Mouse (Mus musculus) kidney, adult 2 months (tissue): ENCODE data around the gene Pxdn. TPM values are rescaled to one million over a fixed set of nuclear protein-coding genes. Genes with fewer than 3 reads are reported as not detected.

ENCODE experiments used
- DNase-seq: peaks from one replicate; pipeline ENCODE4 v3.0.0; 2021
- H3K27ac ChIP-seq: fragments of 200-500 bp; 2 replicates; pipeline ENCODE4 v1.5.1; 2012; ENCODE audit warnings: low read depth, low read length, control low read depth, inconsistent platforms; ENCODE audit not compliant: insufficient read depth
- H3K27me3 ChIP-seq: fragments of 200-500 bp; replicated peaks from 2 replicates; pipeline ENCODE4 v1.6.1; 2012; ENCODE audit warnings: mild to moderate bottlenecking, moderate library complexity, low read length, inconsistent platforms; ENCODE audit not compliant: control insufficient read depth, insufficient read depth
- H3K36me3 ChIP-seq: fragments of 200-500 bp; 2 replicates; pipeline ENCODE4 v1.6.1; 2012; ENCODE audit warnings: mild to moderate bottlenecking, moderate library complexity, low read length, inconsistent platforms; ENCODE audit not compliant: control insufficient read depth, insufficient read depth
- H3K4me1 ChIP-seq: fragments of 200-500 bp; 2 replicates; pipeline ENCODE4 v1.6.1; 2011; ENCODE audit warnings: low read length; ENCODE audit not compliant: control insufficient read depth, insufficient read depth
- H3K4me3 ChIP-seq: fragments of 200-500 bp; 2 replicates; pipeline ENCODE4 v1.5.1; 2011; ENCODE audit warnings: mild to moderate bottlenecking, low read depth, low read length, control low read depth; ENCODE audit not compliant: insufficient read depth
- CTCF ChIP-seq: fragments of 200-500 bp; conservative IDR thresholded peaks from 2 replicates; pipeline ENCODE4 v1.5.1; 2011; ENCODE audit warnings: low read depth, mild to moderate bottlenecking, control low read depth, low read length, moderate library complexity, mixed read lengths; ENCODE audit not compliant: insufficient read depth, insufficient read length
- POLR2A ChIP-seq: fragments of 200-500 bp; IDR thresholded peaks from one replicate; pipeline ENCODE4 v1.6.1; 2011; ENCODE audit warnings: low read depth, low read length, control low read depth
- WGBS: fragments of 180-500 bp; shearing (Covaris S2); methylation state at CpG from one replicate; pipeline ENCODE4 v1.1.7; 2018; 5-methylcytosine and 5-hydroxymethylcytosine counted together
- polyA plus RNA-seq: library from polyadenylated mRNA; depleted of rRNA; stranded (reverse); fragments of >200 nt; gene quantifications from 2 replicates; pipeline ENCODE4 v1.2.3, GENCODE M21; 2012

Gene Pxdn
- polyA plus RNA-seq, 1 experiment, result 24.0 TPM

DNA sequence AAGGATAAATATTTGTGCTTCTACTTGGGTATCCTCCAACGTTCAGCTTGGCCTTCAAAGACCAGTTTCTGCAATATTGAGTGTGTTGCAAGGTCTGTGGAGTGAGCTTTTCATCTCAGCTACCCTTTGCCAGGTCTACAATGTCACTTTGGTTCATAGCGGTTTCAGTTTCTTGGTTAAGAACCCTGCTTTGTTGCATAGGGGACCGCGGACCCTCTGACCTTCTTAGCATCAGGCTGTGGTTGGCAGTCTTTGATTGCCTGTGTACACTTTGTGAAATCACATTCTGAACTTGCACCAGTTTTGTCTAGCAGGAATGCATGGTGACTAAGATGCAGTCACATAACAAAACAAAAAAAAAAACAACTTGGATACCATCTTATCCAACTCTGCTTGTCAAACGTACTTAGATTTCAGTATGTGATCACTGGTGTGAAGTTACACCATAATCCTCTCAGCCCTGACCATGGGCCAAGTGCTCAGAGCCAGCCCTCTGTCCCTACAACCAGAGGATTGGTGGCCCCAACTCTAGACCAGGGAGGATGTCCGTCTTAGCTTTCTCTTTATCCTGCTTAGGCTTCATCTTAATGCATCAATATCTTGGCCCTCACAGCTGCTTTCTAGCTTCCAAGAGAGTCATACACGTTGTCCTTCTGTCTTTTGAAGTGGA lies 34.5 kb downstream of the Pxdn start:
- TF ChIP-seq POLR2A (no peak), CTCF (no peak)

DNA sequence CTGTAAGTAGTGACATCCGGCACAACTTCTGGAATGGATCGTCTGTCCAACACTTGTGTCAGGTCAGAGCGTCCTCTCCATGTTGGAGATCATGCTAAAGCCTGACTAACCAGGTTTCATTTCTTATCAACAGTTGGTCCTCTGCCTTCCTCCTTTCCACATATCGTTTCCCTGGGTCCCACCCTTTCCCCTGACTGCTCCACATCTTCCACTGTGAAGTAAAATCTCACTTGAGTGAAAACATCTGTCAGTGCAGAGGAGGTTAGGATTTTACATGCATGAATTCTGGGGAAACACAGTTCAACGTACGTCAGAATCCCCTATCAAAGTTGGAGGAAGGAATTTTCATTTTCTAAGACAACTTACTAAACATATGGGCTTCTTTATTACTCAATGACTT lies 35.1 kb downstream of the Pxdn start:
- DNase-seq, result no peak
- TF ChIP-seq POLR2A (no peak), CTCF (no peak)

More for the DNA sequence above, 34.5 kb downstream of the Pxdn start:
- WGBS, result 72% methylated on average over 7 of the region's 7 CpGs
- Histone ChIP-seq H3K27me3 (no peaks in the 10 kb centered on the region), H3K36me3 (no peaks in the 10 kb centered on the region), H3K4me3 (no peak overlapping the region), H3K4me1 (no peaks in the 10 kb centered on the region), H3K27ac (no peak overlapping the region)
- DNase-seq, result no peak

GRCm38 (mm10) chr12:29980076-29980475 lies 42.7 kb downstream of the Pxdn start:
- H3K27ac ChIP-seq, result no peak overlapping the region
- DNase-seq, result no peak
- WGBS, result 87% methylated on average over 8 of the region's 8 CpGs
- H3K4me3 ChIP-seq, result no peak overlapping the region
- no peak for TF ChIP-seq POLR2A
- TF ChIP-seq CTCF, result no peak
- H3K27me3 ChIP-seq, result no peaks in the 10 kb centered on the region
- no peaks in the 10 kb centered on the region for H3K4me1 ChIP-seq
- no peaks in the 10 kb centered on the region for H3K36me3 ChIP-seq

More for the DNA sequence above, 35.1 kb downstream of the Pxdn start:
- Histone ChIP-seq H3K36me3 (no peaks in the 10 kb centered on the region), H3K4me1 (no peaks in the 10 kb centered on the region), H3K27ac (no peak overlapping the region), H3K27me3 (no peaks in the 10 kb centered on the region), H3K4me3 (no peak overlapping the region)
- 58% methylated on average over 6 of the region's 6 CpGs for WGBS

DNA sequence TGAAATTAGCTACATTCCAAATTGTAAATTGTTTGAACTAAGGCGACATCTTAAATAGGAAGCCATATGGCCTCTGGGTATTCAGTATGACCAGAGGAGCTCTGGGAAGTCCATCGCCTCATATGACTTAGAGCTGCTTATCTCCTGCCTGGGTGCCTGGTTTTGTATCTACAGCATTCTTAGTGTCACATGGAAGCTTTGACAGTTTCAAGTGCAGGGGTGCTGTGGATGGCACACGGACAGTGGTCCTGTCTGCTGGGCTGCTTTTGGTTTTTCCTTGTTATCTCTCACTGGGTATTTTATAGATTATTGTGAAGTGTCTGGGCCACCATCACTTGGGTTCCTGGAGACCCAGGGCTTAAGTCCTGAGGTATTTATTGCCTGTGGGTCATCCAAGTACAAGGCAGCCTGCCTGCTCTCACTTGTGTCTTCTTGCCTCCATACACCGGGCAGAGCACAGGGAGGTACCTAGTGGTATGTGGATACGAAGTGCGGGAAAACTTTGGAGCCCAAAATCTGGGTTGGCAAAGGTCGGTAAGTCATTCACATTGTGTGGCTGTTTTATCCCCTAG lies 44.4 kb downstream of the Pxdn start:
- no peak overlapping the region for H3K4me3 ChIP-seq
- H3K4me1 ChIP-seq, result no peaks in the 10 kb centered on the region
- DNase-seq, result no peak
- no peaks in the 10 kb centered on the region for H3K36me3 ChIP-seq
- TF ChIP-seq CTCF (no peak), POLR2A (no peak)
- no peak overlapping the region for H3K27ac ChIP-seq
- WGBS, result 95% methylated on average over 7 of the region's 7 CpGs
- H3K27me3 ChIP-seq, result no peaks in the 10 kb centered on the region

- TF ChIP-seq CTCF, result no peak
- no peak for TF ChIP-seq POLR2A
- Histone ChIP-seq H3K36me3 (no peaks in the 10 kb centered on the region), H3K4me1 (no peaks in the 10 kb centered on the region), H3K27ac (no peak overlapping the region), H3K27me3 (no peaks in the 10 kb centered on the region), H3K4me3 (no peak overlapping the region)
- 97% methylated on average over 9 of the region's 9 CpGs for WGBS
- no peak for DNase-seq
Measured at GRCm38 (mm10) chr12:29983190-29983589, 45.8 kb downstream of the Pxdn start.

- DNase-seq, result peak; percentile 22
- TF ChIP-seq CTCF (no peak), POLR2A (no peak)
- Histone ChIP-seq H3K36me3 (no peaks in the 10 kb centered on the region), H3K27me3 (no peaks in the 10 kb centered on the region), H3K4me1 (no peaks in the 10 kb centered on the region), H3K4me3 (no peak overlapping the region), H3K27ac (no peak overlapping the region)
- 85% methylated on average over 6 of the region's 6 CpGs for WGBS
Measured at GRCm38 (mm10) chr12:29985126-29985525, 47.7 kb downstream of the Pxdn start.

DNA sequence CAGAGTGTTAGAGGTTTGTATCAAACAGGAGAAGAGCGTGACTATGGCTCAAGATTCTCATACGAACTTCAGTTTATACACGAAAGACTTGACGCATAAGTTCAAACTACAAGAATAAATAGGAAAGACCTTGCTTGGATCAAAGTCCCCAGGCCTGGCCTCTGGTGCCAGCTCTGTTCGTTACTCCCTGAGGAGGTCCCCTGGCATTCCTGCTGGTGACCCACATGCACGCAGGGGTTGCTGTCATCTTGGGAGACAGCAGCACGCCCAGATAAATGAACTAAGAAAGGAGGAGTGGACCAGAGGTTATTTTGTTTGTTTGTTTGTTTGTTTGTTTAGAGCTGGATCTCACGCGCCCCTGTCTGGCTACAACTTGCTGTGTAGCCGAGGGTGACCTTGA lies 48.8 kb downstream of the Pxdn start:
- DNase-seq, result no peak
- 82% methylated on average over 10 of the region's 10 CpGs for WGBS
- no peaks in the 10 kb centered on the region for H3K4me1 ChIP-seq
- no peak overlapping the region for H3K27ac ChIP-seq
- no peaks in the 10 kb centered on the region for H3K27me3 ChIP-seq
- H3K36me3 ChIP-seq, result no peaks in the 10 kb centered on the region
- TF ChIP-seq CTCF (no peak), POLR2A (no peak)
- no peak overlapping the region for H3K4me3 ChIP-seq
